Mouse (Mus musculus): ENCODE results near the gene Hmga2.

Gene Hmga2

DNA sequence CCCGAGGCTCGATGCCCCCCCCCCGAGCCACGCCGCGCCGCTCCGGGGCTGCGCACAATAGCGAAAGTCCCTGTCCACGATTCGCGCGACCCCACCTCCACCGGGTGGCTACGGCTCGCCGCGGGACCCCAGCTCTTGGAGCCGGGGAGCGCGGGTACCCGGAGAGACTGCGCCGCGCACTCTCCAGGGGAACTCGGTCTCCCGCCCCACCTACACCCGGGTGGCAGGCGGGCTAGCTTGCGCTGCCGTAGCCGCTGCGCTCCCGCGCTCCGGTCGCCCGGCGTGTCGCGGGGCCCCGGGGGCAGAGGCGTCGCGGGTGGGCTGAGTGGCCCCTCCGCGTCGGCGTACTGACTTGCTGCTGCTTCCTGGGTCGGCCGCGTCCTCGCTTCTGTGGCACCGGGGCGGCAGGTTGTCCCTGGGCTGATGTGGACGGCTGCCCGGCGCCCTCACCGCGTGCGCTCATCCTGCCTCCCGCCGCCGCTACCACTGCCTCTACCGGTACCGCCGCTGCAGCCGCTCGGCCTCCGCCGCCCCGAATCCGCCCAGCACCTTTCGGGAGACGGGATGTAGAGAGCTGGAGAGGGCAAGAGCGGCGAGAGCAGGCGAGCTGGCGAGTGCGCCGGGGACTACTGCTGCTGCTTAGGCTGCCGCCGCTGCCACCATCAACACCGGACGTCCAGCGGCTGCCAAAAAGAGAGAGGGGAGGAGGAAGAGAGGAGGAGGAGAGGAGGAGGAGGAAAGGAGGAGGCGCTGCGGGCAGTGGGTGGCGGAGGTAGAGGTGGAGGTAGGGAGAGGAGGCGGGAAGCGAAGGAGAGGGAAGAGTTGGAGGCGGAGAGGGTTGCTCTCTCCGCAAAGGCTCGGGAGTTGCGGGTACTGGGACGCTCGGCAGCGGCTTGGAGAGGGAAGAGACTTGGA lies at the start of gene Hmga2:
Gene Hmga2, minus strand, starts transcription at position 869 of the 915 bp plus-strand sequence.
- DNase-seq (ENCODE audit: low spot score), result peak; percentile 83

DNA sequence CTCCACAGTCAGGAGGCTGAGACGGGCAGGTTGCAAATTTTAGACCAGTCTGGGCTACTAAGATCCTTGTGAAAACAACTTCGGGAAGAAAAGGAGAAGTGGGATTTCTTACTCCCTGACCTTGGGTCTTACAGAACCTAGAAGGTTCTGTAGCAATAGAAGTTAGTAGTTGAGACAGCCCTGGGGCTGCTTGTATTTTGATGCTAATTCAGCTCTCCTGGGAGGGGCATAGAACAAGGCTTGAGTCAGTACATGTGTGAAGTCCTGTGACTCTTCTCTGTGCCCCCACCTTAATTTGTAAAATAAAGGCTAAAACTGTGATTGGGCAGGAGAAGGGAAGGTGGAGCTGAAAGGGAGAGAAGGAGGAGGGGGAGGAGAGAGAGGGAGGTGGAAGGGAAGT lies 46.7 kb upstream of the Hmga2 start:
- no peak for DNase-seq (ENCODE audit: low spot score)

DNA sequence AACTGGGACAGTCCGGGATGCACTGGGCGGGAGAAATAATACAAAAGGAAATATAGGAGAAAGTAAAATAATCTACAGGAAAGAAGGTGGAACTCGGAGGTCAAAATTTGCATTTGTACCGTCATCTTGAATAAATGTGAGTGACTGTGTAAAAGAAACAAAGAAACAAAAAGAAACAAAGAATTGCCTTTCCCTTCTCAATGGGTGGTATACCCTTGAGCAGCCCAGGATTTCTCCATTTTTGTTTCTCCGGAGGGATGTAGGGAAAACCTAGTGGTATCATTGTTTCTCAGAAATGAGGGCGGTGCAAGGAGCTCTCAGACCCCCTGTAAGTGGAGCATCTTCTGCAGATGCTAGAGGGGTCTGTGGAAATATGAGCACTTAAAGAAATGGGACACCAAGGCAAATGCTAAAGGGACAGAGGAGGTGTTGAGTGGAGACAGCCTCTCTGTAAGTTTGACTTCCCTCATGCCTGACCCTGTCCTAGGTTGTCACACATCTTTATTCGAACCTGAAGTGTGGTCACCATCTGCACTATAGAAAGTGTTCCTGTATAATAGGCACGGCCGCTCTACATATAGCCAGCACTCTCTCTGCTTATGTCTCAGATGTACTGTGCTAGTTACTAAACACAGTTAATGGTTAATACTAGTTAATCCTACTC lies 45.8 kb upstream of the Hmga2 start:
- DNase-seq (ENCODE audit: low spot score), result no peak

DNA sequence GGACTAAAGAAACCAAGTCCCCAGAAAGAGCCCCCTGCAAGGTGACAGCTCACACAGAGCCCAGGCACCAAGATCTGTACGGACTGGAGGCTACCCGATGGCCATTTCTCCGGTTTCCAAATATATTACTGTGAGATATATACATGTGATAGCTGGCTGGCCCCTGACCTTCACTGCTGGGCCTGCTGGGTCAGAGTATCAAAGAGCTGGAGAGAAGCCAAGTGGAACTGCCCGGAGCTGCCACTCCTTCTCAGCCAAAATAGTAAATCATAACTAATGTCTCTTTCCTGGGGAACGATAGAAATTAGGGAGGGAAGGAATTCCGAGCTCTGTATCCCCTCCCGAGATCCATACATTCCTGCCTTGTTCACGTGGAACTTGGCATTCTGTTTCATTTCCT lies 40.0 kb upstream of the Hmga2 start:
- no peak for DNase-seq (ENCODE audit: low spot score)

DNA sequence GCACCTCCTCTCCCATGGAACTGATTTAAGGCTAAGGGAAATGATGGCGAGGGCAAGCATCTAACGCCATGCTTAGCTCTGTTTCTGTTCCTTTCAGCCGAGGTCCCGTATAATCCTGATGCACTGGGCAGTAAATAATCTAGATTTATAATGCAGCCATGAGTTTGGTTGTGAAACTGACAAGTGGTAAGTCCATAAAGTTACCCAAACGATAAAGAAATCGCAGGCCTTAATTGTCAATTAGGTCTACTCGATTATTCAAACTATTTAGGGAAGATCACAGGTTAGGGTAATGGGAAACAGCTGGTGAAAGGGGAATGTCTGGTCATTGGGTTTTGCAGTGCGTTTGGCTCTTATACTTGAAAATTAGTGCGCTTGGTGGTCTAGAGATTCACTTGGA lies 37.5 kb upstream of the Hmga2 start:
- peak; percentile 43 for DNase-seq (ENCODE audit: low spot score)

DNA sequence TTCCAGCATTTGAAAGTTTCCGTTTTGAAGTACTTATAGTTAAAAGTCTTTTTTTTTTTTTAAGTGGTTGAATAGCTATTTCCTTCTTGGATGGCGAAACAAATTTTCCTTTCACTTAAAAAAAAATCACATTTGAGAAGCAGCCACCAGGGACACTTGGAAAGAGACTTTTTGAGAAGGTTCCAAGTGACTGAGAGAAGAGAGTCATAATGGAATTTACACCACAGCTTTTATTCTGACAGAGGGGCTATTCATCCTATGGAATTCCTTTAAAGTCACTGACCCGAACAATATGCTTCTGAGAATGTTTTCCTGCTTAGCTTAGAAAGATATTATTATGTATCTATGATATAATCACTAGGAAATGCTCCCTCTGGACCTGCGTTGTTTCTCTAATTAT lies 36.7 kb upstream of the Hmga2 start:
- no peak for DNase-seq (ENCODE audit: low spot score)

DNA sequence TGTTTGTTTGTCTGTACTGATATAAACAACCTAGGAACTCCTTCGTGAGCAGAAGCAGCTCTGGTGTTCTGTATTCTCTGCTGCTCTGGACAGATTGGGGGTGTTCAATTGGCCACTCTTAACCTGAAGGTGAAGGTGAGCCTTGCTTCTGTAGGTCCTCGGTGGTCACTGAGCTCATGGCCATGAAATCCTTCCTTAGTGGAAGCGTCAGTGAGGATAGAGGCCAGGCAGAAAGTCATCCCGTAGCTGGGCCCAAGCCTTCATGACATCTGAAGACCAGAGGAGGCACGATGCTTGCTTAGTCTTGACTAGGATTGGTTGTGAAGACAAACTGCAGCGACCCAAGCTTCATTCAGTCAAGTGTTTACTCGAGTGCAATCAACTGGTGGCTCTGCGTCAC lies 35.9 kb upstream of the Hmga2 start:
- no peak for DNase-seq (ENCODE audit: low spot score)

DNA sequence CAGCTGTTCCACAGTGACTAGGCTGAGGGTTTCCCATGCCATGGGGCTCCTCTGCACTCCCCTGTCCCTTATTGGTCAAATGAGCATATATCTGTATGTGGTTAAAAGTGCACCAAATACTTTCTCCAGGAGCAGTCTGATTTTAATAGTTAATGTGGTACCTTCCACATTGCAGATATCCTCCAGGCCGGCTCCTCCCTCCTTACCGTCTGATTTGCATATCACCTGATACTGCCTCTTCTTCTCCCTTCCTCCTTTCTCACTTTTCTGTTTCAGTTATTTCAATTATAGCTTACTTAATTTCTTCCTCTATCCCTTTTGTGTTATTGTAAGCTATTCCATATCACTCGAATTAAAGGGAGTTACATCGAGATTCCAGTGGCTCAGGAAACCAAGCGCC lies 27.7 kb upstream of the Hmga2 start:
- DNase-seq (ENCODE audit: low spot score), result no peak

DNA sequence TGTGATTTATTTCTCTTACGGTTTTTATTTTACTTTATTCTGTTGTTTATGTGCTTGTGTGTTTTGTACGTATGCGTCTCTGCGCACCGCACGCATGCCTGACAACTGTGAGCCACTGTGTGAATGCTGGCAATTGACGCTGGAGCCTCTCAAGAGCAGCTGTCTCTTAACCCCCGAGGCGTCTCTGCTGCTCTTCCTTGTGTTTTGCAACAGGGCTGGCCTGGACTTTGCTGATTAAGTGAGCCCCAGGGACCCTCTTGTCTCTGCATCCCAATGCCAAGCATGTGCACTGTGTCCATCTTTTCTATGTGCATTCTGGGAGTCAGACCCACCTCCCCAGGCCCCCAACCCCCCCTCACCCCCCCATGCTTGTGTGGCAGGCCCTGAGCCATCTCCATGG lies 24.5 kb upstream of the Hmga2 start:
- DNase-seq (ENCODE audit: low spot score), result peak; percentile 39

DNA sequence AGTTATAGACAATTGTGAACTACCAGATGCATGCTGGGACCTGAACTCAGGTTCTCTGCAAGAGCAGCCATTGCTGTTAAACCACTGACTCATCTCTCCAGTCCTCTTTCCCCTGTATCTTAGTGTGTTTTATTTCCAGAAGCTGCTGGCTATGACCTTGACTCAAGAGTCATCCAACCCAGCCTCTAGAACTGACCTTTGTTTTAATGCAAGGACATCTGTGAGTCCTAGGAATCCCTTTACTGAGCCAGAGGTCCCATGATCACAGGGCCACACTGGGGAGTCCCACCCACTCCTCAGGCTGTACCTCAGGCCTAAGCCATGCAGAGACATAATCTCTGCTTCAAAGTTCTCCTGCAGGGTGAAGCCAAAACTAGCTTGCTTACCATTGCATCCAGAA lies 21.8 kb upstream of the Hmga2 start:
- DNase-seq (ENCODE audit: low spot score), result no peak

DNA sequence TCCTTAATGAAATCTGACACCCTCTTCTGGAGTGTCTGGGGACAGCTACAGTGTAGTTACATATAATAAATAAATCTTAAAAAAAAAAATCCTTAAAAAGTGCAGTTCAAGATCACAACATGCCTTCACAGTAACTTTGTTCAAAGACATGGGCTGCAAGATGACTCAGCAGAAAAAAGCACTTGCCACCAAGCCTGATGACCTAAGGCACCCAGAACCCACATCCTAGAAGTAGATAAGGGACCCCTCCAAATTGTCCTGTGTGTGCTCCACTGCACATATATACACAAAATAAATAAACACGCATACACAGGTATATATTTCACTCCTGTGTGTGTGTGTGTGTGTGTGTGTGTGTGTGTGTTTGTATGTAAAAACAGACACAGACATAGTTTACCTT lies 18.4 kb upstream of the Hmga2 start:
- no peak for DNase-seq (ENCODE audit: low spot score)

DNA sequence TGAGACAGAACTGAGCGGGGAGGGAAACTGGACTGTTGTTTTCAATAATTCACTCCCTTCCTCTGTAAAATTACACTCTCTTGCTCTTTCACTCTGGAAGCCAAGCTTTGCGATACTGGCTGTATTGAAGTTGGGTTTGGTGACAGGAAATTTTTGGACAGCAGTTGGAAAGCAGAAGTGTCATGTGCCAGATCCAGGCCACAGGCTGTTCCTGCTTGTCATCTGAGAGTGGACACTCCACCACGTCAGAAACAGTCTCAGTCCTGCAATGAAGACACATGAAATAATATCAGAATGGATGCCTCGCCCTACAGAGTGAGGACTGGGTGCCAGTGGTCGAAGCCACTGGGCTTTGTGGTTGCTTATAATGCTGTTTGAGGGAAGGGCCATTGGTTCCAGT lies 15.2 kb upstream of the Hmga2 start:
- no peak for DNase-seq (ENCODE audit: low spot score)

DNA sequence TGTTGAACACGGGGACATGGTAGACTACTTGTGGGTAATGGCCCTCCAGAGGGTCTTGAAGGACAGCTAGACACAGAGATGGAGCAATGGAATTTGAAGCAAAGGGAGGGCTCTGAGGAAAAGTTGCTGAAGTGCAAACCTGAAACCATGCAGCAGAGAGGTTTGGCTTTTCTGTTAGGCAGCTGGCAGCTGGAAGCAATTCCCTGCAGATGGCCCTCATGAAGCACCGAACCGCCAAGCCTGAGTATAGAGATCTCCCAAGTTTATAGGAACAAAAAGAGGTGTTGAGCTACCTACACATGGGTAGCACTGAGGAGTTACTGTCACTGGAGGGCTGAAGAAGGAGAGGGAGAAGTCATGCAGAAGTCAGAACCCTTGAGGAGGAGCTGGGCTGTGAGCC lies 13.3 kb upstream of the Hmga2 start:
- DNase-seq (ENCODE audit: low spot score), result peak; percentile 18

DNA sequence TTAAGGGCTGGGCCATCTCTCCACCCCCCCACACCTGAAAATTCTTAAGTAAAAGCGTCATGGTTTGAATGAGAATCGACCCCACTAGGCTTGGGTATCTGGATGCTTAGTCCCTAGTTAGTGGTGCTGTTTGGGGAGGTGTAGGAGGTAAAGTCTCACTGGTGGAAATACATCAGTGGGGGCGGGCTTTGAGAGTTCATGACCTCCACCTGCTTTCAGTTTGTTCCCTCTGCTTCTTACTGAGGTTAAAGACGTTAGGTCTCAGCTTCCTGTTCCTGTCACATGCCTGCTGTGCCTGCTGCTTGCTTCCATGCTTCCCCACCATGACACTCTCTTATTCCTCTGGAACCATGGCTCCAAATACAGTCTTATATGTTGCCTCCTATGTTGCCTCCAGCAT lies 12.3 kb upstream of the Hmga2 start:
- no peak for DNase-seq (ENCODE audit: low spot score)

DNA sequence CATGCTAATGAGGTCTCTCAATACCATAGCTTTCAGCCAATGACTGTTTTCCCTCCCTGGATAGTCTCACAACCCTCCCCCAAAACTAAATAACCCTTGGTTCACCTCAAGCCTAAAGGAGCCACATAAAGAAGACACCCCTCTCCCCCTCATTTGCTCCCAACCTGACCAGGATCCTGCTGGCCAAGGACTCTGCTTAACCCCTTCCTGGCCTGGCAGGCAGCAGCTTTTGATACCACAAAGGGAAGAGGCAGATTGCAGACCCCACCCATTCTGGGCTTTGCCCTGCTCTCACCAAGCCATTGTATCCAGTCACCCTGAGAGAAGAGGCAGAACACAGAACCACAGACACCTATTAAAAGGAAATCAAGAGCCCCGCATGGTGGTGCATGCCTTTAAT lies 11.6 kb upstream of the Hmga2 start:
- DNase-seq (ENCODE audit: low spot score), result no peak

DNA sequence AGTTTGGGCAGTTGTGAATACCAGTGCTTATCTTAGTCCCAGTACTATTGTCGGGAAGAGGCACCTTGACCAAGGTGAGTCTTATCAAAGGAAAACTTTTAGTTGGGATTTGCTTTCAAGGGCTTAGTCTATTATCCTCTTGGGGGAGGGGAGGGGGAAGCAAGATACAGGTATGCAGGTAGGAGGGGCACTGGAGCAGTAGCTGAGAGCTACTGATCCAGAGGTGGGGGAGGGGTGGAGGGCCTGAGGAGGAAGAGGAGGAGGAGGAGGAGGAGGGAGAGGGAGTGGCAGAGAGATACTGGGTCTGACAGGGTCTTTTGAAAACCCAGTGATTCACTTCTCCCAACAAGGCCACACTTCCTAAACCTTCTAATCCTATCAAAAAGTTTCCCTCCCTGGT lies 9.2 kb upstream of the Hmga2 start:
- no peak for DNase-seq (ENCODE audit: low spot score)

DNA sequence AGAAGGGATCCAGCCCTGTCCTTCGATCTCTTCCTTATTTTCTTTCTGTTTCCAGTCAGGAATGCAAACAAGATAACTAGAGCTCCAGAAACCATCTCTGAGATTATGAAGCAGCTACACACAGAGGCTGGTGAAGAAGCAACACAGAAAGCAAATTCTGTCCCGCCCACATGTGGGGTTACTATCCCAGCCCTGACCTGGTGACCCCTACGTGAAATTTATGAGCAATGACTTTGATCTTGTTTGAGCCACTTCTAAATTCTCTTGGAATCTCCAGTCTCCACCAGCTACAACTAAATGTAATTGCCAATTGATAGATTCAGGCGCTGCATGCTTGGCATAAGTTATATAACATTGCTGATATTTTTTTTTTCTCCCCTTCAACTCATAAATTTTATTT lies 7.9 kb upstream of the Hmga2 start:
- peak; percentile 42 for DNase-seq (ENCODE audit: low spot score)

DNA sequence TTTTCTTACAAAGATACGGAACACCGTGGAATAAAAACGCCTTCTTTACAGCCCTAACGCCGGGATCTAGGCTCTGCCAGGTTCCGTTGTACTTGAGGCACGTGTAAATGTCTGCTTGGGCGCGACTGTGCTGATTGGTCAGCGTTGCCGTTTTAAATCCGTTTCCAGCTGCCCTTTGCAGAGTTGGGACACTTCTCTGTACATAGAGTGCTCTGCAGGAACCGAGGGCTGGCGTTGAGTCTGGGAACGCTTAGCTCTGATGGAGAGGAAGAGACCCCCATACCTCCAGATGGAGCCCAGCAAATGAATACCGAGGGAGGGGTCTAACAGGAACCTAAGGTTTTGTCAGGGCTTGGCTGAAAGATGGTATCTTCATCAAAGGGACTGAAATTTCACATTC lies 1.9 kb upstream of the Hmga2 start:
- DNase-seq (ENCODE audit: low spot score), result peak; percentile 90

DNA sequence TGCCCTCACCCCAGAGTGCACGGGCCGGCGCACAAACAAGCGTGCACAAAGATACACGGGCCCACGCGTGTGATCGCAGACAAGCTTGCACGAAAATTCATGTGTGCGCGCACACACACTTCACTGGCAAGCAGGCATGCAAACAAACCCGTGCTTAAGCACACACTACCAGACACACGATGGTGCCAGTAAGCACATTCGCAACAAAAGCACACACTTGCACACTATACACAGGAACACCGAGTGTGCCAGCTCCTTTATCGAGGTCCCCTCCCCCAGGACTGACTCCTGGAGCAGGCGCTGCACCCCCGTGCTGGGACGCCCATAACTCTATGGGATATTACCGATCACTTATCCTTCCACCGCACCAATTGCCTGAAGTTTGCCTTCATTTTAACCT lies 1.2 kb upstream of the Hmga2 start:
- peak; percentile 65 for DNase-seq (ENCODE audit: low spot score)

DNA sequence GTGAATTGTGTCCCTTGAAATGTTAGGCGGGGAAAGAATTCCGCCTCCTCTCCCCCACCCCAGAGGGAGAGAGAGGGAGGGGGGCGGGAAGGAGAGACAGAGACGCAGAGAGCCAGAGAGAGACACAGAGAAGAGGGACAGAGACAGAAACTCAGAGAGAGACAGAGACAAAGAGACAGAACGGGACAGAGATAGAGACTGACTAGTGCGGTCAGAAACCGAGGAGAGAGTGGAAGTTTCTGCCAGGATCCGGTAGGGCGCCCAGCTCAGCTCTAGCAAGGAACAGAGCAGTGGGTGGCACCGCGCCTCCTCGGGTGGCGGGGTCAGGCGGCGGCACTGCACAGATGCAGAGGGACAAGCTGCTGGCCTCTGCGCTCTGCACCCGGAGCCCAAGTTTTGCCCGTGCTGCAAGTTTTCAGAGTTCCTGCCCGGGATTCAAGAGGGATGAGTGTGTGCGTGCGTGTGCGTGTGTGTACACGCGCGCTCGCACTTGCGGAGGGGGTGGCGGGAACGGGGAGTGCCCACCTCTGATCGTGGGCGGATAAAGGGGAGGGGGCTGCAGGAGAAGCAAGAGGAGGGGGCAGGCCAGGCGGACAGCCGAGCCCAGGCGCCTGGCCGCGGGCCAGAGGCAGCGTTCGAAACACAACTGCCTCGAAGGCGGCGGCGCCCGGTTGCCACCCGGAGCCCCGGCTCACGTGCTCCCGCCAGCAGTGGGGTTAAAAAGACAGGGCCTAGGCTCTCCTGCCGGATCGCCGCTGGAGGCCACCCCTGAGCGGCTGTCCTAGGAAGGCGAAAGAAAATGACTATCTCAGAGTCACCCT lies 457 bp upstream of the Hmga2 start:
- DNase-seq (ENCODE audit: low spot score), result peak; percentile 79

DNA sequence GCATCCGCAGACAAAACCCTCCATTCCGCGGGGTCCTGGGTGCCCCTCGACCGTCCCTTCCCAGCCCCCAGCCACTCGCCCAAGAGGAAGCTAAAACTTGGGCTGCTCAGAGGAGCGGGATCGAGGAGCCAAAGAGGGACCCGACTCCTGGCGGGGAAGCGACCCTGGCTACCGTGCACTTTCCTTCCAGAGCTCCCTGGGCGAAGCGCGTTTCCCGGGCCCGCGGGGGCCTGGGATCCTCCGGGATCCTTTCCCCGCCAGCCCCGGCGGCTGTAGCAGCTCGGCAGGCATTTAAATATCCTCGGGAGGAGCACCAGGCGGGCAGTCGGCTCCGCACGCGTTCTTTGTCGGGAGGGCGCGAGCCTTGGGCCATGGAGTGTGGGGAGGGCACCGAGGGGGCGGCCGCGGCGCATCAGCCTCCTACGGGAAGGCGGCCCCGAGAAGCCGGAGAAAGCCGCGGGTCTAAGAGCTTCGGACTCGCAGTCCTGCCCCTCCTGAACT lies 1.2 kb downstream of the Hmga2 start:
- DNase-seq (ENCODE audit: low spot score), result peak; percentile 65

DNA sequence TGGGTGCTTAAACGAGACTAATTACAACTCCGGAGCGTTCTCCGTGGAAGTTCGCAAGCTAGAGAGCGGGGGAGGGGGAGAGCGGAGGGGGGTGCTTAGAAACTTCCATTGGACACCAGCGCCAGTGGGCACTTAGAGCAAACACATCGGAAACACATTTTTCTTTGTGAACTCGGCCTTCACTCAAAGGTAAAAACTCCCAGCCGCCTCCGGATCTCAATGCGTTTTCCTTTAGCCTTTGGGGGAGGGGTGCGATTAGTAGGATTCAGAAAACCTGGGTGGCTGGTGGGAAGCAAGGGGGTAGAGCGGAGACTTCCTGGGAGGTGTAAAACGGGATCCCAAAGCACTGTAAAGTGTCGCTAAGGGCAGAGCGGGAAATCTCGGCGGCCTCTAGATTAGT lies 2.0 kb downstream of the Hmga2 start:
- DNase-seq (ENCODE audit: low spot score), result peak; percentile 77

DNA sequence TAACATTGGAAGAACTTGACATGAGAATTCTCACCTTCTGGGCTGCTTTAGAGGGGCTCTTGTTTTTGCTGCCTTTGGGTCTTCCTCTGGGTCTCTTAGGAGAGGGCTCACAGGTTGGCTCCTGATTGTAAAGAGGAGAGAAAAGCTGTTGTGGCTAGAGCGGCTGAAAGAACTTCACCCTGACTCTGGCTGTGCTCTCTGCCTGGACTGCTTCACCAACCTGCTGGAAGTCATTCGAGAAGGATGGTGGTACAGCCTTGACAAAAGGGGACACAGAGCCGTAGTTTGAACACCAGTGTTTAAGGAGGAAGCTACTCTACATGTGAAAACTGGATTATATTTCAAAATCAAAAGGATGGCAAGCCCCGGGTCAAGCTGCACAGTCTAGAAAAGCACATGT lies 3.1 kb downstream of the Hmga2 start:
- no peak for DNase-seq (ENCODE audit: low spot score)
